Mouse (Mus musculus): ENCODE data around the gene Gm38100.

DNA sequence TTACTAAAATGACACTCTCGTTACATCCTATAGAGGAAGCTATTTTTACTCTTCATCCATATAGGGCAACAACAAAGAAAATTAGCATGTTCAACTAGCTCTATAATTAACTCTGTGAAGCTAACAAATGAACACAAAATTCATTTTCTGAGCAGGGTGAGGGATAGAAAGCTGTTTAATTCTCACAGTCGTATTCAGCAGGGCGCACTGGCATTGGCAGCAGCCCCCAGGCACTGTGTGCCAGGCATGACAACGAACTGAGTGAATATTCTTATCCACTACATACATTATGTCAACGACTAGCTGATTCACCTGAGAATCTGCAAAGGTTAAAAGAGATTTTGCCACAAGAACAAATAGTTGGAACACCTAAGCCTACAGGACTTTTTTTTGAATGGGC, 50.6 kb downstream of the Gm38100 start:
- TF ChIP-seq CTCF (IDR thresholded peaks at IDR 0.05; ENCODE audit: low read depth) (no peak), EP300 (IDR thresholded peaks at IDR 0.05; ENCODE audit: low read depth) (no peak)

All from liver, postnatal 0 days (tissue).